Mouse (Mus musculus): Measurements from ENCODE around the gene Srcin1. TPM values are rescaled to one million over a fixed set of nuclear protein-coding genes. Genes with fewer than 3 reads are reported as not detected.

Gene Srcin1
- total RNA-seq, 2 experiments from 2014 or later: 326 to 349 TPM

DNA sequence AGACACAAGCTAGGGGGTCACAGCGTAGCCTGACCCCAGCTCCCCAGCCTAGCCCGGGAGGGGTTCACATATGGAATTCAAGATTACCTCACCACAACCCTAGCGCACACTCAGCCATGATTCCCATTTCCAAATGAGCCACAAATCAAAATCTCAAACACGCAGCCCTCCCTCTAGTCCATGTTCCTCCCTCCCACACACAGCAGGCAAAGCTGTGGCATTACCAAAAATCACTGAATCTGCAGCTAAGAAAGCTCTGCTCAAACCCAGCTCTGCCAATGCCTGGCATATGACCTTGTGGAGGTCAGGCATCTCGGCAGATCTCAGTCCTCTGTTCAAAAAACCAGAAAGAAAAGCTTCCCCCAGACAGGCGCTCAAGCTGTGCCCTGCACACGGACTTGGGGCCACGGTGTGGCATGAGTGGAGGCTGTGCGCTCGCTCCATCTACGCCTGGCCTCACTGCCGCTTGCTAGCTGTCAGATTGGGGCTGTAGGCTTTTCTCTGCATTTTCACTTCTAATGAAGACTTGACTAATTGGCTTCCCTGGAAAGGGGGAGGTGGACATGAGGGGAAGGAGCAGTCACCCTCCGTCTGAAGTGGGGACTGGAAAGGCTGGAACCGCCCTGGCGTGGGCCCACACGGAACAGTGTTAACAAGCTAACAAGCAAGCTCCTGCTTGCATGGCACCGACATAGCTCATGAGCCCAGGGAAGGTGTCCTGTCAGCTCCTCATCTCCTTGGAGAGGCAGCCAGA is 15.6 kb downstream of the Srcin1 start:
- DNase-seq (ENCODE audit: low spot score in 2 of 2): no peak
- intact Hi-C loops (cut with DNase I): no loop called here

DNA sequence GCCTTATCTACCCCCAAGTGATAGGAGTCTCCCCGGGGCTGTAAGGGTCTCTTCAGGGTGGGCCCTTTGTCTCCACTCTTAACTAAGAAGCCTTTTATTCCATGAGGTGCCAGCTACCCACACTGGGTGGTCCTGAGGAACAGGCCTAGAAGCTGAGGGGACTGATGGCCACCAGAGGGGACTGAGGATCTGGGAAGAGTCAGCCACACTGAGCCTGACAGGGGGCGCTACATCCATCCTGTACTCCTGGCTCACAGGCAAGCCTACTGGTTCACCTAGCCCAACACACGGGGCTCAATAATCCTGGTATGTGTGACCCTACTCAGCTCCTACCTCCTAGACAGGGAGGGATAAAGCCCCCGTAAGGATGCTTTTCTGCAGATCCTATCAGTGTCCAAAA is 16.4 kb downstream of the Srcin1 start:
- intact Hi-C loops (cut with DNase I): no loop called here
- DNase-seq (ENCODE audit: low spot score in 2 of 2): no peak

DNA sequence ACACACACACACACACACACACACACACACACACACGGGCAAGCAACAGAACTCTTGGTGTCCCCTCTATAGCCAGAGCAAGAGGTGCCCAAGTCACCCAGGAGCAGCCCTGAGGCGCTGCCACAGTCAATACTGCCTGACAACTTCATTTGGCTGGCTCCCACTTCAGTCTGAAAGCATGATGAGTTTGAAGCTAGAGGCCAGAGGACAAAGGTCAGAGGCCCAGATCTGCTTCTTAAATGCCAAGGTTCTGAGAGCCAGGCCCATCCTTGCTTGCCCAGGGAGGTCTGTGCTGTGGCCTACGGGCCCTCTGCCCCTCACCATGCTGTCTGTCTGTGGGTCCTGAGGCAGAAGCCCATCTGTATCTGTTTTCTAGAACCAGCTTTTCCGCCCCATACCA is 18.1 kb downstream of the Srcin1 start:
- intact Hi-C loops (cut with DNase I): no loop called here
- DNase-seq (ENCODE audit: low spot score in 2 of 2): no peak

DNA sequence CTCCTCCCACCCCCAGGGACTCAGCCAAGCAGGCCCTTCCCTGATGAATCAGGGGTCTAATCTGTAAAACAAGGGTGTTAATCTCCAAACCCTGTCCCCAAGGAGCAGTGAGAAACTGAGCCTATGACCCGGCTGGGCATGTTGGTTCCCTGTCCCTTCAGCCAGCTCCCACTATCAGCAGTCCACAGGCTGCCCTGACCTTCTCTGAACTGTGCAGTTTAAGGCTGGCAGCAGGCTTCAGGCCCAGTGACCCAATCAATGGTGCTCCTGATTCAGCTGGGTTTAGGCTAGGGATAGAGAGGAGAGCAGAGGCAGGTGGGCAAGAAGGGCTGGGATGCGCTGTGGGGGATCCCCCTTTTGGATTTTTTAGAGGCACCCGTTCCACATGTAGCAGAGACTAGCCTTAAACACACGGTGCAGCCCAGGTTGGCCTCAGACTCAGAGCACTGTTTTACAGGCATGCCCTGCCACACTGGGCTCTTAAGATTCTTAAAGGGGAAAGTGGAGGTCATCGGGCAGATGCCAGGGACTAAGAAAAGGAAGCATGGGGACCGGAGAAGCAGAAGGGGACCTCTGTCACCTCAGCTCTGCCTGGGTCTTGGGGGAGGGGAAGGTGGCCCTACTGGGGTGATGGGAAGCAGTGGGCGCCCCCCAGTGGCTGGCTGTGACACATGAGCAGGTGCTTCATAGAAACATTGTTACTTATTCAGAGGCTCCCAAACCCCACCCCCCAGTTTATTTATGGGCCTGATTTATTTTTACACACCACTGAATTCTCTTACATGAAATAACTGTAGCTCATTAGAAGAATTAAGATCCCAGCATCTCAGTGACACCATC is 19.2 kb downstream of the Srcin1 start:
- intact Hi-C loops (cut with DNase I): no loop called here

DNA sequence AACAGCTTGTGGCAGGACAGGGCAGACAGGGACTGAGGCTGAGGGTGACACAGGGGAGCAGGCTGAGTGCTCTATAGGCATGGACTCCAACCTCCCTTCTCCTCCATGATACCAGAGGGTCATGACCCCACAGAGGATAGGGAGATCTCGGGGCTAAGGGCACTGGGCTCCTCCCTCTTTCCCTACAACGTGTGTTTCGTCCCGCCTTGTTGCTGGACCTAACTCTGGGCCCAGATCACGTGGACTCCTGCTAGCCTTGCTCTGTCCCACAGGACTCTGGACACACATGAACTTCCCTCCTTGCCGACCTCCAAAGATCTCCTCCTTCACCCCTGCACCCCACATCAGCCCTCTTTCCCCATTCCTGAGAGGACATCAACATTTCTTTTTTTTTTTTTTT is 20.8 kb downstream of the Srcin1 start:
- DNase-seq (ENCODE audit: low spot score in 2 of 2): no peak
- intact Hi-C loops (cut with DNase I): no loop called here

More for the DNA sequence above, 19.2 kb downstream of the Srcin1 start:
- peak in 1 of 2 experiments; percentile 75 for DNase-seq (ENCODE audit: low spot score in 2 of 2)

DNA sequence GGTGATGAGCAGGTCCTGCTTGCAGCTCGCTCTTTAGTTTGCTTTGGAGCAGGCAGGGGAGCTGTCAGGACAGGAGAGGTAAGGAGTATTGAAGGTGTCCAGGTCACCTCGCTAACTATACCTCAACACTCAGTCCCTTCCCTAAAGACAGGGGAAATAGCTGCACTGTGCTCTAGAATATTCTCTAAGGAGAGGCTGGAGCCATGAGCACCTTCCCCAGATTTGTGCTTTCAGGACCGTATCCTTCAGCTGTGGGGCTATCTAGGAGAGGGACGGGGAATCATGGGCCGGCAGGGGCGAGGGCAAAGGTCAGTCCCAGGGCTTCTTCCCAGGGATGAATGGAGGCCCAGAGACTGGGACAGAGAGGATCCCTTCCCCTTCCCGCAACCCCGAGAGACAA is 23.8 kb downstream of the Srcin1 start:
- DNase-seq (ENCODE audit: low spot score in 2 of 2): no peak
- intact Hi-C loops (cut with DNase I): no loop called here

DNA sequence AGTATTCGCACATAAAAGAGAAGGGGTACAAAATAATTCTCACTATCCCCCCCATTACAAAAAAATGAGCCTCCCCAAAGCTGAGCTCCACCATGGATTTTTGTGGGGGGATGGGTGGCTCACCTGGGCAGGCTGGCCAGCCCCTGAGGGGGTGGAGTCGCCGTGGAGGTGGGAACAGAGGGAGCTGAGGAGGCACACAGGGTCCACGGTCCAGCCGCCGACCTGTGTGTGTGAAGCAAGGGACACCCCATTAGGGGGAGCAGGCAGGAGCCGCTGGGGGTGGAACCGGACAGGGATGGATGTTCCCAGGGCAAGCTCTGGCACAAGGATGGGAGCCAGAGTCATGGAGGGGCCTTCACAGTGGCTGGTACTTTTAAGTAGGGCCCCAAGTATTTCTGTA is 27.2 kb downstream of the Srcin1 start:
- DNase-seq (ENCODE audit: low spot score in 2 of 2): no peak
- intact Hi-C loops (cut with DNase I): no loop called here

DNA sequence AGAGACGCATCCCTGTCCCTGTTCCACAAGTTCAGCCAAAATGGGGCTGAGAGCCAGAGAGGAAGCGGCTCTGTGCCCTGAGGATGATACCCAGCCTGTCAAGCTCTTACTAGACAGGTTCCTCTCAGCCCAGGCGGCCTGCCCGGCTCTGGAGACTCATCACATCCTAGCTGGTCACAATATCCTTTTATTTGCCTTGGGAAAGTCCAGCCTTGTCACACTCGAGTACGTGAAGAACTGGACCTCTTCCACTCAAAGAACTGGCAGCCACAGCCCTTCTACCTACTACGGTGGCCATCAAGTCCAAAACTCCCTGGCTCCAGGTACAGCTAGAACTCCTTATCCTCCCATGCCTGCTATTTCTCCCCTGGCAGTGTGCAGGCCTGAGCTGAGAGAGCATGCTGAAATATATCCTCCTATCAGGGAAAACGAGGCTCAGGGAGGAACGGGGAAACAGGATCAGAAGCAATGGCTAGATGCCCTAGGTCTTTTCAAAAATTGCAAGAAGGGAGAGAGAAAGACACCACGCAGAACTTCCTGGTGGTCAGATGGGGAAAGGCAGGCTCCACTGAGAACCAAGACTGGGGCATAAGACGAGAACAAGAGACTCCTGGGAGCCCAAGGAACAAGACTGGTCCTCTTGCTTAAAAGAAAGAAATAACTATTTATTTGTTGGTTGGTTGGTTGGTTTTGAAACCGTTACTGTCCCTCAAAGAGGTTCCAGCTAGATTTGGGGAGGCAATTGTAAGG is 27.9 kb downstream of the Srcin1 start:
- intact Hi-C loops (cut with DNase I): no loop called here
- no peak for DNase-seq (ENCODE audit: low spot score in 2 of 2)

DNA sequence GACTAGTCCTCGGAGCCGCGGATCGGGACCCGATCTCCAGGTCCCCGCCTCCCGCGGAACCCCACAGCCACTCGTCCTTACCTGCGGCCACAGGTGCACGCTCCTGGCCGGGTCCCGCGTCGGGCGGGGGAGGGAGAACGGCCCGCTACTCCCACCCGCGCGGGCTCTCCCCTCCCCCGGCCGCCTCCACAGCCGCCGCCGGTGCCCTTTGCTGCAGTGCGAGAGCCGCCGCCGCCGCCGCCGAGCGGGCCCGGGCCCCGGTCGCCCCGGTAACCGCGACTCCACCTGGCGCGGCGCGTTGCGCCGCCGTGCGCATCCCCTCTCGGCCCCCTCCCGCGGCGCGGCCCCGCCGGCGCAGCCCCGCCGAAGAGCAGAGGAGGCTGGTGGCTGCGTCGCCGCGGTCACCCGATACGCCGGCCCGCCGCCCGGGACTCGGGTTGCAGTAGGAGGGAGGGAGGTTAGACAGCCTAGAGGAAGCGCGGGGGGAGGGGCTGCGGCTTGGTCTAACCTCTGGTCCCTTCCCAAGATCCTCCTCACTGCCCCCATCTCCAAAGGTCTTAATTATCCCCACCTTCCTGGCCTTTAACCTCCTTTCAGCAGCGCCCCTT is 29.1 kb downstream of the Srcin1 start:
- DNase-seq (ENCODE audit: low spot score in 2 of 2): no peak
- intact Hi-C loops (cut with DNase I): no loop called here

DNA sequence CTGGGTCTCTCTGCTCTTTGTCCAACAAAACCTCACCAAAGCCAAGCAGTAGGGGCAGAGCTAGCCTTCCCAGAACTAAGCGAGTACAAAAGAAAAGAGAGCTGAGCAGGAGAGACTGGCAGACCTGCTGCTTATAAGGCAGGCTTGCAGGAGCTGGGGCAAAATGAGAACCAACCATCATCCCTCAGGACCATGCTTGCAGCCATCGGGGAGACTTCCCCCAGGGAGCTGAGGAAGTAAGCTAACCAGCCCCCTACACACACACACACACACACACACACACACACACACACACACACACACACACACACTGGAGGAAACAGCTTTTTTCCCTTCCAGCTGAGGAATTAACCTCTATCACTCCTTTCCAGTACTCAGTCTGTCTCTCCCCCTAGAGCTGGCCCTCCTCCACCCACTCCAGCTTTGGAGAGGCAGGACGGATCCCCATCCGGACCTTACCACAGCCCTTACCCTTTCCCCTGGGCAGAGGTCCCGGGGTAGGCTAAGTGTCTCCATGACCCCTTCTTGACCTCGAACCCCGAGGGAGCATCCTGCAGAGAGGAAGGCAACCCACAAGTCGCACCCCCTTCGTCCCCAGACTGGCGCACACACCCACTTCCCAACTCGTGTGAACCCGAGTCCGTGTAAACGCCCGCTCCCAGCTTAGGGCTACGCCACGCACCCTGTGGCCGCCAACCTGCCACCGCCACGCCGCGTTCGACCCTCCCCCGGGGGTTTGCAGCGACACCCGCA is 30.0 kb downstream of the Srcin1 start:
- intact Hi-C loops (cut with DNase I): no loop called here

DNA sequence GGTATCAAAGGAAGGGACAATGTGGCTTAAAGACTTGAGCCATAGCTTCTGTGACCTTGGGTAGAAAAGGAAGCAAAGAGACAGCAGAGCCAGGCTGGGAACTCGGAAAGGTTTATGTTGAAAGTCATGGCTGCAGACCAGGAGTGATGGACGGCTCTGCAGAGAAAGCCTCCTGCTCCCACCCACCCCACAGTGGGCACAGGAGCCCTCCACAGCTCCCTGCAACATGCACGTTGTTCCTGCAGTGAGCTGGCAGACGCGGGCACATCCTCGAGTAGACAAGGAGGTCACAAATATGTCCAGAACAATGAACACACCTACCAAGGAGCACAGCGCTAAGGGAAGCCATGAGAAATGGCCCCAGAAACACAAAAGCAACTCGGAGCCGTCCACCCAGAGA is 32.1 kb downstream of the Srcin1 start:
- no peak for DNase-seq (ENCODE audit: low spot score in 2 of 2)
- intact Hi-C loops (cut with DNase I): no loop called here

More for the DNA sequence above, 30.0 kb downstream of the Srcin1 start:
- no peak for DNase-seq (ENCODE audit: low spot score in 2 of 2)

DNA sequence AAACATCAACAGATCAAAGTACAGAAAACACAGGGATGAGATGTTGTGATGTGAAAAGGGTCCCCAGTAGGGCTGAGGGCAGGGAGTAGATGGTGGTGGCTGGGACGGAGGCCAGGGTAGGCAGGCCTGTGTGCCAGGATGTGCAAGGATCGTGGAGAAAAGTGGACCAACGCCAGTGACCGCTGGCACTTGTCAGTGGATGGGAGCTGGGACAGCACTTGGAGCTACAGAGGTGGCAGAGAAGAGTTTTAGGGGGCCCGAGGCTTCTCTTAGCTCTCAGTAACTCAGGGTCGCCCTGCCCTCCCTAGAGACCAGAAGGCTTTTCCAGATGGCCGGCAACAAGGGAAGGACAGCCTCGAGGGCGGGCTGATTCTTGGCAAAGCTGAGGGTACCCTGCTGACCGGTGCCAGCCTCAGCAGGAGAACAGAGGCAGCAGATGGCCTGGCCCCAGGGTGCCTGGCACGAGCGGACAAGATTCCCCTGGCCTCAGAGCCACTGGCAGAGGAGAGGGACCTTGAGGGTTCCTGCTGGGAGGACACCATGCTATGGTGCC is 32.7 kb downstream of the Srcin1 start:
- intact Hi-C loops (cut with DNase I): no loop called here
- no peak for DNase-seq (ENCODE audit: low spot score in 2 of 2)

DNA sequence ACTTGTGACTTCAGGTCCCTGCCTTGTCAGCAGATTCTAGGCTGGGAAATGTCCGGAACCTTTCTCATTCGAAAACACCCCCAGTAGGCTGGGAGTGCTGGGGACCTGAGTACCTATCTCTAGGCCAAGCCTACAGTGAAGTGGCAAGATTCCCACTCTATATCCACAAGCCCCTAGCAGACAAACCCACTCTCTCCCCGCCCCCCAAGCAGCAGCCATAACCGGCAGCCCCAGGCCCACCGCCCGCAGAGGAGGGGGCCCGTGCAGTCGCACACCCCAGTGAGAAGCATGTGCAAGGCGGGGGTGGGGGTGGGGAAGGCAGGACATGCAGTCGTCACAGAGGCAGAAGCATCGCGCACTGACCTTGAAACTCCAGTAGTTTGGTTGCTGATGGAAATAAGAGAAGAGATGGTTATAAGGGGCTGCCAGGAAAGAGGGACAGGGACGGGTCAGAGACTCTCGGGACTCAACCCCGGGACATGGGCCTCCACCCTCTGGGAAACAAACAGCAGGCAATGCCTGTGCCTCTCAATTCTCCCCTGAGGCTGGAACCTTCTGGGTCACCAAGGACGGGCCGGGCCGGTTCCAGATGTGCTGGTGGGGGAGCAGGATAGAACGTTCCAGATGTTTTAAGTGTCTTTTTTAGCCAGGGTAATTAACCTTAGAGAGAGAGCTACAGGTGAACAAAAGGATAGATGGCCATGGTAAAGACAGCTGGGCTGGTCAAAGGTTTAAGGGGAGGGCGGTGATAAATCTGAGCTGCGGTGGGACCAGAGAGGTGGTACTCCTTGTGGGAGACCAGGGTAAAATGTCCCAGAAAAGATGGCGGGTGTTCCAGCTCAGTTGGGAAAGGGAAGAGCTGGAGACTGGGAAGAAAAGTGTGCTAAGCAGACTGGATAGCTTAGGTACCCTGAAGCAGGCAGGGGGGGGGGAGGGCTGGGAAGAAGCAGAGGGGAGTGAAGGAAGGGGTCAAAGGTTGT is 33.5 kb downstream of the Srcin1 start:
- no peak for DNase-seq (ENCODE audit: low spot score in 2 of 2)
- intact Hi-C loops (cut with DNase I): no loop called here

DNA sequence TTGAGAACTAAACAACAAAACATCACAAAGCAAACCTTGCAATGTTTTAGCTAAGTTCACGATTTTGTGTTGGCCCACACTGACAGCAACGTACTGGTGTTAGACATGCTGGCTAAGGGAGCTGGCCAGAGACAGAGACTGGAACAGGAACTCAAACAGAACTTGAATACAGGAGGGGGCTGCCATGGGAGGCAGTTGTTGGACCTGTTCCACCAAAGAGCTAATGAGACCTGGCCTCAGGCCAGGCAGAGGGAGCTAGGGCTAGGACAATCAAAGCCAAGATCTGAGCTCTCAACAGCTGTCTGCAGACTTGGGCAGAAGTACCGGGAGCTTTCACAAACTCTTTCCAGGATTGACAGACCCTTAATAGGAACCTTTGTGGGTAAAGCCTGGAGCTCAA is 35.4 kb downstream of the Srcin1 start:
- intact Hi-C loops (cut with DNase I): no loop called here
- DNase-seq (ENCODE audit: low spot score in 2 of 2): no peak

DNA sequence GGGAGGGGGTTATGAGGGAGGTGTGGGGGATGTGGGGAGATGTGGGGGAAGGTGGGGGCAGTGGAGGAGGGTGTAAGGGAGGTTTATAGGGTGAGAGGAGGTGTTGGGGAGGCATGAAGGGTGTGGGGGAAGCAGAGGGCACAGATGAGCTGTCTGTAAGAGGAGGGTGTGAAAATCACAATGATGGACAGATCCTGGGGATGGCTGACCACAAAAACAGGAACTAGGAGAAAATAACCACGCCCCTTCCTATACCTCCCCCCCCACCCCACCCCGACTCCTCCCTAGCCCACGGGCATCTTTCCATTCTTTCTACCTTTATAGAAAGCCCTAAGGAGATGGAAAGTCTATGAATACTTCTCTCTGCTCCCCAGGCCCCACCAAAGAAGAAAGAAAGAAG is 35.9 kb downstream of the Srcin1 start:
- intact Hi-C loops (cut with DNase I): no loop called here
- no peak for DNase-seq (ENCODE audit: low spot score in 2 of 2)

DNA sequence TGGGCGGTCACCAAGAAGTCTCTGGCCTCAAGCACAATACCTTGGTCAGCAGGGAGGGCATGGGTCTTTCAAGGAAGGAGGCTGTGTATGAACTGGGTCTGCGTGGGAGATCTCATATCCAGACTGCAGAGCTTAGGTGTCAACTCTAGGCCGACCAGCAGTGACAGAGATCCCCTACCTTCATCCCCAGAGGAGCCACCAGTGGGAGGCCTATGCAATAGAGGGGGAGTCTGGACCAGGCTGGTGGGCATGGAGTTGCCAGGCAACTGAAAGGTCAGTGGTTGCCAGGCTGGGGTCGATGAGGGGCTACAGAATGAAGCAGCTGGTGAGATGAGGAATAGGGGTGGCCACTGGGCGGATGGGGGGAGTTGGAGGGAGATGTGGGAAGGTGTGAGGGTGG is 36.4 kb downstream of the Srcin1 start:
- DNase-seq (ENCODE audit: low spot score in 2 of 2): no peak
- intact Hi-C loops (cut with DNase I): no loop called here

DNA sequence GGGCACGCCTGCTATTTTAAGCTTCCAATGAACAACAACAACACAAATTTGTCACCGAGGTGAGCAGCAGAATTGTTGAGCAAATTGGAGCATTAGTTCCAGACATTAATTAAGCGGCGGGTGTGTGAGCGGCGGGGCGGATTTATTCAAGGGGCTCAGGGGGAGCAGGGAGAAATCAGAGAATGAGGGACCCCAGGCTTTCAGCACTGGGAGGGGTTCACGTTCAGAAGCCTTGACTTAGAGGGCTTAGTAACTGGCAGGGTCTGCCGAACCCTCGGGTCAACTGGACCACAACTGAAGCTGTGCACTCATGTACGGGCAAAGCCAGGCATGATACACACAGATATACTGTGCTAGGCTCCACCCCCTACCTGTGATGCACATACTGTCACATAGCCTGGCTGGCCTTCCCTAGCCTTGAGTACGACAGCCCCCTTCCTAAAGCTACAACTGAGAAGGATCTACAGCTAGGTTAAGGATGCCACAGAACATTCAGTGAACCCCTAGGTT is 38.4 kb downstream of the Srcin1 start:
- intact Hi-C loops (cut with DNase I): no loop called here
- no peak for DNase-seq (ENCODE audit: low spot score in 2 of 2)
